Mouse (Mus musculus): ENCODE measurements around the gene Smarca4.
A peak's percentile ranks its signal among the peaks of the same experiment; 100 is the strongest.

The Smarca4 gene

DNA sequence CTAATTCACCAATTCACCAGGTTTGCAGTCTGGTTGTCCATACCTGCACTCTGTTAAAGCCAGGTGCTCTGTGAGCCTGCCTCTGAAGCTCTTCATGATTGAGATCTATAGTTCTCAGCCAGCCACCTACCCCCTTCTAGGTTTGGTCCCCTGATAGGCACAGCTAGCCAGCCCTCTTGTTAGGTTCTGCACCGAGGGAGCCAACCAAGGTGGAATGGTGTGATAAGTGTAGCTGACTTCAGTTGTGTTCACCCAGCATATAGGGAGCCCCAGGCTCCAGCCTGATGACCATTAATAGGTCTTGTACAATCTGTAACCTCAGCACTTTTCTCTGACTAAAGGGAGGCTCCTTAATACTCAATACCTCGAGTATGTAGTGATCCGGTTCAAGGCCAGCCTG, 15.8 kb upstream of the Smarca4 start:
- no peak for DNase-seq (ENCODE audit: inconsistent age in 2 of 2, low spot score in 1 of 2)

DNA sequence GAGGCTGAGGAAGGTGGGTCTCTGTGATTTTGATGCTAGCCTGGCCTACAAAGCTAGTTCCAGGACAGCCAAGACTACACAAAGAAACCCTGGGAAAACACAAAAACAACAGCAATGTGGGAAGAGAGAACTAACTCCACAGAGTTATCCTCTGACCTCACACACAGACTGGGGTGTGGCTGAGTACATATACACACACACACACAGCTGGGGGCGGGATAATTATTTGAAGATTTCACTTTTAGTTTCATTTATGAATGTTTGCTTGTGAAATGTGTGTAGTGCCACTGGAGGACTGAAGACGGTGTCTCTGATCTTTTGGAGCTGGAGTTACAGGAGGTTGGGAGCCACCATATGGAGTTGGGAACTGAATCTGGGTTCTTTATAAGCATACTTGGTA, 14.9 kb upstream of the Smarca4 start:
- no peak for DNase-seq (ENCODE audit: inconsistent age in 2 of 2, low spot score in 1 of 2)

DNA sequence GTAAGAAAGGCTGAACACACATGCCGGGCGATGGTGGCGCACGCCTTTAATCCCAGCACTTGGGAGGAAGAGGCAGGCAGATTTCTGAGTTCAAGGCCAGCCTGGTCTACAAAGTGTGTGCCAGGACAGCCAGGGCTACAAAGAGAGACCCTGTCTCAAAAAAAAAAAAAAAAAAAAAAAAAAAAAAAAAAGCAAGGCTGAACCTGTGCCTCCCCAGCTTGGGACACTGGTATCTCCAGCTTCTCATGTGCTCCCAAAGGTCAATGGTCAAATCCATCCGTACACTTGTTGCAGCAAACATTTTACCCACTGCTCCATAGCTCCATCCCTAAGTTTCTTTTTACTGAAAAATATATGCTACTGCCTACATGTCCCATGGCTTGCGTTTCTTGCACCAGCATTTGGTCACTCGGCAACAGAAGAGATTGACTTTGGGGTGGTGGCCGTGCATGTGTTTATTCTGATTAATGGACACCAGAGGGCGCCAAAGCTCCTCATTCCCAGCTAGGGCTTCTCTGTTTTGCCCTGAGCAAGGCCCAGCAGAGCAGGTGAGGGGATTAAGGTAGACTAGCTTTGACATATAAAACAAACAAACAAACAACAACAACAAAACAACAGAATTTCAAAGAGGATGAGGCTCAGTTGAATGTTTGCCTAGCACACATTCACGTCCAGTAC, 14.1 kb upstream of the Smarca4 start:
- DNase-seq (ENCODE audit: inconsistent age in 2 of 2, low spot score in 1 of 2) = peak; percentile 71 to 92

DNA sequence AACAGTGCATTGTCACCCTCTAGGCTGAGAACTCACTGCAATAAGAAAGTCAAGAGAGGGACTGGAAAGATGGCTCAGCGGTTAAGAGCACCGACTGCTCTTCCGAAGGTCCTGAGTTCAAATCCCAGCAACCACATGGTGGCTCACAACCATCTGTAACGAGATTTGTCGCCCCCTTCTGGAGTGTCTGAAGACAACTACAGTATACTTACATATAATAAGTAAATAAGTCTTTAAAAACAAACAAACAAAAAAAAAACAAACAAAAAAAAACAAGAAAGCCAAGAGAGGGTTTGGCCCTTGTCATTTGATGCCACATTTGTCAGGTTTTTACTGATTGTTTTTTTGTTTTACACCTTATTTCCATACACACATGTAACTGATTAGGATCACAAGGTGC, 11.8 kb upstream of the Smarca4 start:
- DNase-seq (ENCODE audit: inconsistent age in 2 of 2, low spot score in 1 of 2) = no peak

DNA sequence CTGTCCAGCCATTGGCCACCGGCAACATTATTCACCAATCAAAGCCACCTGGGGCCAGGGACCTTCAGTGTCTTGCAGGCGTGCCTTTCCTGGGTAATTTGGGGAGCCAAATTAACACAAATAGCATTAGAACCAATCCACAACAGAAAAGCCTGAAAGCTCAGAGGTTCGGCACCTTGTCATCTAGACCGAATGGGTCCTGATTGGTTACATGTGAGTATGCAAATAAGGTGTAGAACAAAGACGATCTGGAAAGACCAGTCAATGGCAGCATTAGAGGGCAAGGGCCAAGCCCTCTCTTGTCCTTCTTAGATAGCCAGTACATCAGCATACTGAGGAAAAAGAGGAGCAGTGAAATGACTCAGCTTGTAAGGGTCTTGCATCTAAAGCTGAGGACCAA, 10.1 kb upstream of the Smarca4 start:
- DNase-seq (ENCODE audit: inconsistent age in 2 of 2, low spot score in 1 of 2) = no peak

DNA sequence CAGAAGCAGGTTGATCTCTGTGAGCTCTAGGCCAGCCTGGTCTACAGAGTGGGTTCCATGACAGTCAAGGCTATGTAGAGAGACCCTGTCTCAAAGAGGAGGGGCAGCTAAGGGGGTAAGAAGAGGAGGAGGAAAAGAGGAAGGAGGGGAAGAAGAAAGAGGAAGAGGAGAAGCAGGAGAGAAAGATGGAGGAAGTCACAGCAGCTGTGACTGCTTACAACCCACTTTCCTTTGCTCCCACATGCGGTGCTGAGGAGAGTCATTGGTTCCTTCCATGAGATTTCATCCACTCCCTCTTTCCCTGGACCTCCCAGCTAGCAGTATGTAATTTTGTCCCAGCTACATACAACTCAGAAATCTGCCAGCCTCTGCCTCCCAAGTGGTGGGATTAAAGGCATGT, 9.3 kb upstream of the Smarca4 start:
- DNase-seq (ENCODE audit: inconsistent age in 2 of 2, low spot score in 1 of 2) = no peak

DNA sequence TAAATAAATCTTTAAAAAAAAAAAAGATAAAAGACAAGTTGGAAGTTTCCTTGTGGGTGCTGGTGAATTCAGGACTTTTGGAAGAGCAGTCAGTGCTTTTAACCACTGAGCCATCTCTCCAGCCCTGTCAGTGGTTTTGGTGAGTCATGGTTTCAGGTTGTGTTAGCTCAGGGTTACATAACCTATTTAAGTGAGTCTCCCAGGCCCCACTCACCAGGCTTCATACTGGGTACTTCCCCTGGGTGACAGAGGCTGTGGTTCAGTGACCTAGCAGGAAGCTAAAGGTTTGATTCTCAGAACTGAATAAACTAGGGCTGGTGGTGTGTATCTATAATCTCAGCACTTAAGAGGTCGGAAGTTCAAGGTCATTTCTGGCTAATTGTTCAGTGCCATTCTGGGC, 6.1 kb upstream of the Smarca4 start:
- DNase-seq (ENCODE audit: inconsistent age in 2 of 2, low spot score in 1 of 2) = peak; percentile 79 to 85

DNA sequence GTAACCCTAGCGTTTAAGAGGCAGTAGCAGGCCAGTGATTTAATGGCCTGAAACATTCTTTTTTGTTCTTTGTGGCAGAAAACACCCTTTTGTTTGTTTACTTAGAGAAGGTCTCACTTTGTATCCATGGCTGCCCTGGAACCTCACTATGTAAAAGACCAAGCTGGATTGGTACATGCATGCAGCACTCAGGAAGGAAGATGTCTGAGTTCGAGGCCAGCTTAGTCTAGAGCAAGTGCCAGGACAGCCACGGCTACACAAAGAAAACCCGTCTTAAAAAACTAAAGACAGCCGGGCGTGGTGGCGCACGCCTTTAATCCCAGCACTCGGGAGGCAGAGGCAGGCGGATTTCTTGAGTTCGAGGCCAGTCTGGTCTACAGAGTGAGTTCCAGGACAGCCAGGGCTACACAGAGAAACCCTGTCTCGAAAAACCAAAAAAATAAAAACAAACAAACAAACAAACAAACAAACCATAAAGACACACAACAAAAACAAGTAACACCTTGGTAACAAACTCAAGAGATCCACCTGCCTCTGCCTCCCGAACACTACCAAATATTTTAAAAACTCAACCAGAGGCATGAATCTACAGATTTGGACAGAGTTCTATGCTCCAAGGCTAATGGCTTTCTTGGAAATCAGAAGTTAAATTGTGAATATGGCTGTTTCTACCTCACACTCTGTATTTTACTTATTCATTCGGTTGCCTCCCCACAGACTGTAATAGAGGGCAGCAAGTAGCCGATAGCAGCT, 929 bp upstream of the Smarca4 start:
- DNase-seq (ENCODE audit: inconsistent age in 2 of 2, low spot score in 1 of 2) = no peak

DNA sequence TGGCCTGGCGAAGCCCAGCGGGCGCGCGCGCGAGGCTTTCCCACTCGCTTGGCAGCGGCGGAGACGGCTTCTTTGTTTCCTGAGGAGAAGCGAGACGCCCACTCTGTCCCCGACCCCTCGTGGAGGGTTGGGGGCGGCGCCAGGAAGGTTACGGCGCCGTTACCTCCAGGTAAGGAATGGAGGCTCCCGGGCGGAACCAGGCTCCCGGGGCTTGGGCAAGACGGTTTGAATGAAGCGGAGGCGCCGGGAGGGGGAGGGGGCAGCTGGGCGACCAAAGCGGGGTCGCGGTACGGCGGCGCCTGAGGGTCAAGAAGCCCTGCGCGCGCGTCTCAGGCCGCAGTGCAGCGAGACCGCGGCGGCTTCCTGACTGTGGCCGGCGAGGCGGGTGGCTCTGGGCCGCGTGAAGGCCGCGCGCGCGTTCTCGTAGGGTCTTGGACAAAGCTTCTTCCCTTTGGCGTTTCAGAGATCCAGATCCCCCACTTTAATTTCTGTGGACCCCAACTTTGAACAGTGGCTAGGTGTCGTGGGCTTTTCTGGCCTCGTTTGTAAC, 338 bp downstream of the Smarca4 start:
- peak; percentile 91 to 96 for DNase-seq (ENCODE audit: inconsistent age in 2 of 2, low spot score in 1 of 2)

DNA sequence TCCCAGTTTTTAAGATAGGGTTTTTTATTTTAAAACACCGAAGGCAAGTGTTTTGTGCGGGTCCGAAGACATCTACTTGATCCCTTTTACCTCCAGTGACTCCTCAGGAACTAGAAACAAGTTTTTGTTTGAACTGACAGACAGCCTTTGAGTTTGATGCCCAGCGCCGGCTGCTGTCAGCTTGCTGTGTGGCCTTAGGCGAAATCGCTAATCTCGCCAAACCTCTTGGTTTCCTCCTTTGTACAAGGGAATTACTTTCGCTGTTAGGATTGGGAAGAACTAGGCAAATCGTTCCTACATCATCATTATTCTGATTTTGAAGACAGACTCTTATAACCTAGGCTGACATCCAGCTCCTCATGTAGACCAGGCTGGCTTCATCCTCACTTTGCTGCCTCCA, 1.1 kb downstream of the Smarca4 start:
- peak in 1 of 2 experiments; percentile 75 for DNase-seq (ENCODE audit: inconsistent age in 2 of 2, low spot score in 1 of 2)

DNA sequence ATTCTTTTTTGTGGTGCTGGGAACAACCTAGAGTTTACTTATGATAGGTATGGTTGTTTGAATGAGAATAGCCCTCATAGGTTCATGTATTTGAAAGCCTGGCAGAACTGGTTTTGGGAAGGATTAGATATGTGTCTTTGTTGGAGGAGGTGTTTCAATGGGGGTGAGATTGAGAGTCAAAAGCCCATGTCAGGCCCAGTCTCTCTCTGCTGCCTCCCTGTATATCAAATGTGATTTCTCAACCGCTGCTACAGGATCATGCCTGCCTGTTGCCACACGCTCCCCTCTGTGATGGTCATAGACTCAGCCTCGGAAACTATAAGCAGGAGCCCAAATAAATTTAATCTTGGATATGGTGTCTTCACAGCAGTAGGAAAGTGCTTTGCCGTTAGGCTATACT, 4.3 kb downstream of the Smarca4 start:
- peak in 1 of 2 experiments; percentile 50 for DNase-seq (ENCODE audit: inconsistent age in 2 of 2, low spot score in 1 of 2)

DNA sequence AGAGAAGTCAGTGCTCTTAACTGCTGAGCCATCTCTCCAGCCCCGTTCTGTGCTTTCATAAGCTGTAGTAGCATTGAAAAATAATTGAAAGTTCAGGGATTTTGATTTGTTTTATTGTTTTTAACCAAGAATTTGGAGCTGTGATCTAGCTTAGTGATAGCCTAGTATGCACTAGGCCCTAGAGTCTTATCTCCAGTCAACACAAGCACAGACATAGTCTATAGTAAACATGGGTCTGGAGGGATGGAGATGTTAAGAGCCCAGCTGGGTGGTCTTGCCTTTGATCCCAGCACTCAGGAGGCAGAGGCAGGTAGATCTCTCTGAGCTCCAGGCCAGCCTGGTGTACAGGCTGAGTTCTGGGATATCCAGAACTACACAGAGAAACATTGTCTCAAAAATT, 6.7 kb downstream of the Smarca4 start:
- peak in 1 of 2 experiments; percentile 22 for DNase-seq (ENCODE audit: inconsistent age in 2 of 2, low spot score in 1 of 2)

DNA sequence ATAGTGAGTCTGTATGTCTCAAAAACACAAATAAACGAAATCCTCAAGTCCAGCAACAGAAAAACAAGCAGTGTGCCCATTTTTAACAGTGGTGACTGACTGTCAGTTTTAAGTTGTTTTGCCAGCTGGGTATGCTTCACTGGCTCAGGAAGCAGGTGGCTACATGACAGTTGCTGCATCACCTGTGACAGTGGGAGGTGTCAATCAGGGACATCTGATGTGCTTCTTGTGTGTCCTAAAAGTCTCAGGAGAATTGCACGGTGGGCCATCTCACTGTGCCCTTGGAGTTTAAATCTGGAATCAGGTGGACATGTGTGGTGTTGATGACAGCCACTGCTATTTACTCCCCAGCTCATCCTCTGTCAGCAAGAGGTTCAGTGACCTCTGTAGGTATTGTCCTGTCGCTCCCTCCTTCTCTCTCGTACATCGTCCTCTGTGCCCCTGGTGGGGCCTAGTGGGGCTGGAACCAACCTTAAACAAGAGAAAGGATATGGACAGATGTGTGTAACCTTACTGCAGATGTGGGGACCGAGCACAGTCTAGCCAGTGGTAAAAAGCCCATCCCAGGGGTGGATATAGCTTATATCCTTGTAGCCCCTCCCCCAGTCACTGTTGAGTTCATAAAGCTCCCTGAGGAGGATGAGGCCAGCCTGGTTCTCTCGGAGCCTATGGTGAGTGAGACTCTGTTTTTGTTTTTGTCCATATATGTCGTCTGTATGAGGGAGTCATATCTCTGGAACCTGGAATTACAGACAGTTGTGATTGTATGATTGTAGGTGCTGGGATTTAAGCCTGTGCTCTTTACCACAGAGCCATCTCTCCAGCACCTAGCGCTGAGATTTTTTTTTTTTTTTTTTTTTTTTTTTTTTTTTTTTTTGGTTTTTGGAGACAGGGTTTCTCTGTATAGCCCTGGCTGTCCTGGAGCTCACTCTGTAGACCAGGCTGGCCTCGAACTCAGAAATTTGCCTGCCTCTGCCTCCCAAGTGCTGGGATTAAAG, 9.7 kb downstream of the Smarca4 start:
- peak in 1 of 2 experiments; percentile 21 for DNase-seq (ENCODE audit: inconsistent age in 2 of 2, low spot score in 1 of 2)

DNA sequence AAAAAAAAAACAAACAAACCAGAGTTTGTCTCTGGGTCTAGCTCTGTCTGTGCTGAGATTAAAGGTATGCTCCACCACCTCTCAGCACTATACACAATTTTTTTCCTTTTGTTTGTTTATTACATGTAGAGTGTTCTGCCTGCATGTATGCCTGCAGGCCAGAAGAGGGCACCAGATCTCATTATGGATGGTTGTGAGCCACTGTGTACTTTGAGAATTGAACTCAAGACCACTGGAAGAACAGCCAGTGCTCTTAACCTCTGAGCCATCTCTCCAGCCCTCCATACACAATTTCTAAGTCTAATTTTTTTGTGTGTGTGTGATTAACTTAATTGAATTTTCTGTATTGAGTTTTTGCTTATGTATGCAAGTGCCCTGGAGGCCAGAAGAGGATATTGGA, 10.6 kb downstream of the Smarca4 start:
- DNase-seq (ENCODE audit: inconsistent age in 2 of 2, low spot score in 1 of 2) = peak in 1 of 2 experiments; percentile 32

DNA sequence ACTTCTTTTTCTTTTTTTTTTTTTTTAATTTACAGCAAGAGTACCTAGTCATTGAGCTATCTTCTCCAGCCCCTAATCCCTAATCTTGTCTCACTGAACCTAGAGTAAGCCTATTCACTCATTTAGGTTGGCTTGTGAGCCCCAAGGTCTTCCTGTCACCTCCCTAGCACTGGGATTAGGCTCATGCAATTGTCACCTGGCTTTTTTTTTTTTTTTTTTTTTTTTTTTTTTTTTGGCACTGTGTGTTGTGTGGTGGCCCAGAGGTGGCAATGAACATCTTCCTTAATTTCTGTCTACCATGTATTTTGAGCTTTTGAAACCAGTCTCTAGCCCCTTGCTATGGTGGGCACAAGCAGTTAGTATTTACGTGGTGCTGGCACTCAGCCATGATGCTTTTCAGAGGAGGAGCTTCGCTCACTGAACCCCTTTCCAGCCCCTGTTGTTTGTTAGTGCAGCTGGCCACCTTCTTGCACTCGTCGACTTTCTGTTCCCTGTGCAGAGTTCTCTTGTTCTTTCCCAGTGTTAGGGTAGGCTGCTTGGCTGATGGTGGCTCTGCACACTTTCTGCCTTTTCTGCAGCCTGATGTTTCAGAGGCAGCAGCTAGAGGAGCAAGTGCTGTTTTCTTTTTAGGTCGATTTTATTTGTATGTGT, 11.3 kb downstream of the Smarca4 start:
- no peak for DNase-seq (ENCODE audit: inconsistent age in 2 of 2, low spot score in 1 of 2)

DNA sequence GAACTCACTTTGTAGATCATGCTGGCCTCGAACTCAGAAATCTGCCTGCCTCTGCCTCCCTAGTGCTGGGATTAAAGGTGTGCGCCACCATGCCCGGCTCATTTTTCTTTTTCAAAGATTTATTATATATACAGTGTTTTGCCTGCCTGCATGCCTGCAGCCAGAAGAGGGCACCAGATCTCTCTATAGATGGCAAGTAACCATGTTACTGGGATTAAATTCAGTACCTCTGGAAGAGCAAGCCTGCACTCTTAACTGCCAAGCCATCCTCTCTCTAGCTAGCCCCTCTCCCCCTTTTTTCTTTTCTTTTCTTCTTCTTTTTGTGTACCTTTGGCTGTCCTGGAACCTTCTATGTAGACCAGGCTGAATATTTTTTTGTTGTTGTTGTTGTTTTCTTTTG, 14.7 kb downstream of the Smarca4 start:
- DNase-seq (ENCODE audit: inconsistent age in 2 of 2, low spot score in 1 of 2) = peak; percentile 46 to 75

DNA sequence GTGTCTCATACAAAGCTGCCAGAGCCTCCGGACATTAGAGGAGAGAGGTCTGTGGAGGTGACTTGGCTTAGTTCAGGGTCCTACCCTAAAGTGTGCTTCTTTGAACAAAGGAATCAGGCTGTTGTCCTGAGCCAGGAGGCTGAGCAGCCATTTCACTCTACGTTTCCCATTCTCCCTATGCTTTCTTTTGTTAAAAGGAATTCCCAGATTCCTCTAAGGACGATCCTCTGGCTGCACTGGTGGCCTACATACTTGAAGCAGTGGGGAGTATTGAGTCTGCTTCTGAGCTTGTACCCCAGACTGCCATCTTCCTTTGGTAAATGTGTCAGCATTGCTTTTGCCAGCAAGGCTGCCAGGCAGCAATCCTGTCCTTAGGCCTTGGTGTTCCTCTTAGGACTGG, 17.1 kb downstream of the Smarca4 start:
- DNase-seq (ENCODE audit: inconsistent age in 2 of 2, low spot score in 1 of 2) = no peak

DNA sequence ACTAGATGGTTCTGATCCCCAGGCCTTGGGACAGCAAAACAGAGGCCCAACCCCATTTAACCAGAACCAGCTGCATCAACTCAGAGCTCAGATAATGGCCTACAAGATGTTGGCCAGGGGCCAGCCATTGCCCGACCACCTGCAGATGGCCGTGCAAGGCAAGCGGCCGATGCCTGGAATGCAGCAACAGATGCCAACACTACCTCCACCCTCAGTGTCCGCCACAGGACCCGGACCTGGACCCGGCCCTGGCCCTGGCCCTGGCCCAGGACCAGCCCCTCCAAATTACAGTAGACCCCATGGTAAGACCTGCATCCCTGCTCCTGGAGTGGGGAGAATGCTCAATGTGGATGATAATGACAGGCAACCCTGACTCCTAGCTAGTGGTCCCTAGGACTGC, 19.7 kb downstream of the Smarca4 start:
- no peak for DNase-seq (ENCODE audit: inconsistent age in 2 of 2, low spot score in 1 of 2)

DNA sequence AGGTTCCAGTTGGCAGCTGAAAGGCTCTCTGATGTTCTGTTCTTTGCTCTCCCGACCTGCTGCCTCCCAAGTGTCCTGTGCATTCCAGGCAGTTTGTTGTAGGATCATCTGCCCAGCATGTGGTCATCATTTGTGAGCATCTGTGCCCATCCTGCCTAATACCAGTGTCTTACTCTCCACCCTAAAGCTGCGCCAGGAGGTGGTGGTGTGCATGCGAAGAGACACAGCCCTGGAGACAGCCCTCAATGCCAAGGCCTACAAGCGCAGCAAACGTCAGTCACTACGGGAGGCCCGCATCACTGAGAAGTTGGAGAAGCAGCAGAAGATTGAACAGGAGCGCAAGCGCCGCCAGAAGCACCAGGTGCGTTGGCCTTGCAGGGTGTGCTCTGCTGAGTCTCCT, 23.1 kb downstream of the Smarca4 start:
- no peak for DNase-seq (ENCODE audit: inconsistent age in 2 of 2, low spot score in 1 of 2)

DNA sequence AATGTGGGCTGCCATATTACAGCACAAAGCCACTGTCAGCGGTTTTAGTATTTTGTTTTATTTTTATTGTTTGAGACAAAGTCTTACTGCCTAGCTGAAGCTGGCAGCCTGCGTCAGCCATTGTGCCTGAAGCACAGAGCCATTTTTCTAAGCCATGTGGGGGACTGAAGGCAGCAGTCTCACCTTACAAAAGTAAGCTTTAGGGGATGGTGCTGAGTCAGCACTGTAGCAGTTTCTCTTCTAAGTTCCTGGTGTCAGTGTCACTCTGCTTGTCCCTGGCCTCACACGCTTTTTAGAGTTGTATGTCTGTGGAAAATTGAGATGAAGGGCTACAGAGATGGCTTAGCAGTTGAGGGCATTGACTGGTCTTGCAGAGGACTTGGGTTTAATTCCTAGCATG, 30.4 kb downstream of the Smarca4 start:
- no peak for DNase-seq (ENCODE audit: inconsistent age in 2 of 2, low spot score in 1 of 2)

DNA sequence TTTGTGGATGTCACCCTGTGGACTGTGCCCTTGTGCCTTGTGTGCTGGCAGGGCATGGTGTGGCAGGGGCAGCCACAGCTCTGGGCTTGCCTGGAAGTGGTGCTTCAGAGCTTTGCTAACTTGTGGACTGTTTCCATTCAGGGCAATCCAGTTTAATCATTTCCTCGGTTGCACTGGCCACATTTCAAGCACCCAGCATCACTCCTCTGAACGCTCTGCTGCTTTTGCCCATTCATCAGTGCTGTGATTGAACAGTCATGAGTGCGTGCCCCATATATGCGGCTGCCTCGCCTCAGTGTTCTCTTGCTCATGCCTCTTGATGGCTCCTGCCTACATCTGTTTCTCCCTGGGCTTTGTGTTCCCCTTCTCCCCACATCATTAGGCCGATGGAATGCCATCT, 31.8 kb downstream of the Smarca4 start:
- DNase-seq (ENCODE audit: inconsistent age in 2 of 2, low spot score in 1 of 2) = no peak

All from adrenal gland, adult (tissue).